Mouse (Mus musculus) heart, postnatal 0 days (tissue): ENCODE results near the gene Cd4. TPM values are rescaled to one million over a fixed set of nuclear protein-coding genes. Genes with fewer than 3 reads are reported as not detected.
A peak's percentile ranks its signal among the peaks of the same experiment; 100 is the strongest.

Source experiments
- ATAC-seq: fragments of 200-750 bp; cut with Nextera tagmentation; 2 replicates; pipeline ENCODE4 v1.8.0; 2017; ENCODE audit warnings: low read depth, moderate number of reproducible peaks, moderate library complexity; ENCODE audit not compliant: insufficient read depth
- DNase-seq: peaks from one replicate; pipeline ENCODE4 v3.0.0-alpha.2; 2016; ENCODE audit warnings: low spot score
- H3K27ac ChIP-seq: fragments of 300-500 bp; sonication (generic); 2 replicates; pipeline ENCODE4 v1.5.1; 2014; ENCODE audit warnings: low read depth, mild to moderate bottlenecking
- H3K27me3 ChIP-seq: fragments of 300-500 bp; sonication (generic); 2 replicates; pipeline ENCODE4 v1.6.1; 2014; ENCODE audit warnings: low read length, mixed read lengths; ENCODE audit not compliant: control insufficient read depth, insufficient read depth
- H3K36me3 ChIP-seq: fragments of 300-500 bp; sonication (generic); replicated peaks from 2 replicates; pipeline ENCODE4 v1.6.1; 2014; ENCODE audit warnings: low read length, mixed read lengths; ENCODE audit not compliant: control insufficient read depth, insufficient read depth
- H3K4me1 ChIP-seq: fragments of 300-500 bp; sonication (generic); 2 replicates; pipeline ENCODE4 v1.6.1; 2014; ENCODE audit warnings: antibody characterized with exemption; ENCODE audit not compliant: control insufficient read depth, insufficient read depth
- H3K4me2 ChIP-seq: fragments of 300-500 bp; sonication (generic); 2 replicates; pipeline ENCODE4 v1.6.1; 2014; ENCODE audit warnings: low read depth, mild to moderate bottlenecking, low read length, moderate library complexity
- H3K4me3 ChIP-seq: fragments of 300-500 bp; sonication (generic); 2 replicates; pipeline ENCODE4 v1.5.1; 2014; ENCODE audit warnings: low read depth, low read length
- H3K9ac ChIP-seq: fragments of 300-500 bp; sonication (generic); replicated peaks from 2 replicates; pipeline ENCODE4 v1.6.1; 2014; ENCODE audit warnings: low read depth, low read length, mixed read lengths
- H3K9me3 ChIP-seq: fragments of 300-500 bp; sonication (generic); replicated peaks from 2 replicates; pipeline ENCODE4 v1.6.1; 2016; ENCODE audit warnings: low read length; ENCODE audit not compliant: control insufficient read depth
- CTCF ChIP-seq: IDR thresholded peaks from 2 replicates; pipeline ENCODE4 v1.5.1; 2016; ENCODE audit warnings: antibody characterized with exemption, control low read depth, low read depth
- EP300 ChIP-seq: IDR thresholded peaks from 2 replicates; pipeline ENCODE4 v1.6.1; 2016; ENCODE audit warnings: antibody characterized with exemption, low read depth
- WGBS: fragments of 180-500 bp; shearing (Covaris S2); extraction: QIAGEN DNeasy Blood & Tissue Kit; methylation state at CpG from one replicate; pipeline ENCODE4 v1.1.7; 2014; 5-methylcytosine and 5-hydroxymethylcytosine counted together
- polyA plus RNA-seq: library from polyadenylated mRNA; unstranded; fragments of >200 nt; fragmentation: Nextera tagmentation; extraction: Ambion mirVana; gene quantifications from 2 replicates; pipeline ENCODE4 v1.2.1, GENCODE M21; 2015
- total RNA-seq: library from RNA; depleted of rRNA; stranded (reverse); fragments of >200 nt; gene quantifications from 2 replicates; pipeline ENCODE4 v1.2.3, GENCODE M21; 2014; ENCODE audit warnings: low replicate concordance

The Cd4 gene
- total and polyA plus RNA-seq, 2 experiments from 2014 or later, result 0.10 TPM; not detected in 1

GRCm38 (mm10) chr6:124854647-124855046 is 33.4 kb downstream of the Cd4 start:
- Histone ChIP-seq H3K9me3 (no peaks in the 10 kb centered on the region), H3K4me1 (peaks cover 7% of the 10 kb centered on the region), H3K4me2 (no peak overlapping the region), H3K9ac (no peak overlapping the region), H3K36me3 (no peaks in the 10 kb centered on the region), H3K27me3 (peaks cover 19% of the 10 kb centered on the region), H3K27ac (no peak overlapping the region), H3K4me3 (no peak overlapping the region)
- no peak for DNase-seq
- no peak for TF ChIP-seq EP300
- TF ChIP-seq CTCF, result no peak
- WGBS, result 51% methylated on average over 12 of the region's 12 CpGs
- no peak for ATAC-seq

- peaks cover 3% of the 10 kb centered on the region; the same call in 1 of the 2 replicates for H3K4me1 ChIP-seq
- no peak for ATAC-seq
These were observed 37.5 kb downstream of the Cd4 start for GRCm38 (mm10) chr6:124850535-124850934.

GRCm38 (mm10) chr6:124847305-124847704 is 40.7 kb downstream of the Cd4 start:
- Histone ChIP-seq H3K4me3 (no peak overlapping the region), H3K4me2 (no peak overlapping the region), H3K27me3 (no peaks in the 10 kb centered on the region), H3K9me3 (no peaks in the 10 kb centered on the region), H3K27ac (no peak overlapping the region), H3K4me1 (peaks cover 3% of the 10 kb centered on the region; the same call in 1 of the 2 replicates), H3K36me3 (no peaks in the 10 kb centered on the region), H3K9ac (no peak overlapping the region)
- ATAC-seq (peak; percentile 89), DNase-seq (peak; percentile 89)
- TF ChIP-seq EP300, result no peak
- peak; percentile 98 for TF ChIP-seq CTCF
- WGBS, result 8% methylated on average over 9 of the region's 9 CpGs

More at GRCm38 (mm10) chr6:124850535-124850934, 37.5 kb downstream of the Cd4 start:
- H3K36me3 ChIP-seq, result no peaks in the 10 kb centered on the region
- no peak overlapping the region for H3K4me2 ChIP-seq
- no peak overlapping the region for H3K4me3 ChIP-seq
- DNase-seq, result no peak
- H3K27me3 ChIP-seq, result no peaks in the 10 kb centered on the region
- no peak overlapping the region for H3K9ac ChIP-seq
- 58% methylated on average over 8 of the region's 8 CpGs for WGBS
- TF ChIP-seq EP300, result no peak
- TF ChIP-seq CTCF, result no peak
- no peak overlapping the region for H3K27ac ChIP-seq
- no peaks in the 10 kb centered on the region for H3K9me3 ChIP-seq

- peak within 1 kb of the TSS; percentile 21; the same call in 1 of the 2 replicates for H3K4me2 ChIP-seq
- no peaks in the 10 kb centered on the region for H3K36me3 ChIP-seq
- H3K27ac ChIP-seq, result no peak within 1 kb of the TSS
- 0 out of 2 replicates have a peak, but pooled peaks cover 3% of the 10 kb centered on the region for H3K27me3 ChIP-seq
- H3K9me3 ChIP-seq, result no peaks in the 10 kb centered on the region
- no peak within 1 kb of the TSS for H3K4me3 ChIP-seq
- ATAC-seq, result peak; percentile 61
- no peak for DNase-seq
- no peak for TF ChIP-seq EP300
- no peak for TF ChIP-seq CTCF
- H3K9ac ChIP-seq, result no peak within 1 kb of the TSS; the same call in 1 of the 2 replicates
- H3K4me1 ChIP-seq, result peaks cover 14% of the 10 kb centered on the region
- WGBS, result 19% methylated on average over 12 of the region's 15 CpGs
These were observed 47.5 kb downstream of the Cd4 start, which contains the start of gene Gnb3 for GRCm38 (mm10) chr6:124840241-124841167. Gene Gnb3 (minus strand): TSS chr6:124840275.

- Histone ChIP-seq H3K4me1 (peaks cover 14% of the 10 kb centered on the region), H3K36me3 (no peaks in the 10 kb centered on the region), H3K9me3 (no peaks in the 10 kb centered on the region), H3K27me3 (0 out of 2 replicates have a peak, but pooled peaks cover 3% of the 10 kb centered on the region), H3K27ac (no peak overlapping the region), H3K4me3 (no peak overlapping the region), H3K4me2 (peak overlapping the region; percentile 21; the same call in 1 of the 2 replicates), H3K9ac (no peak overlapping the region; the same call in 1 of the 2 replicates)
- DNase-seq (no peak), ATAC-seq (peak; percentile 67)
- TF ChIP-seq CTCF (no peak), EP300 (no peak)
- 3% methylated on average over 8 of the region's 8 CpGs for WGBS
These were observed 48.2 kb downstream of the Cd4 start for GRCm38 (mm10) chr6:124839805-124840204.
